Mouse (Mus musculus) embryonic facial prominence, embryonic 12.5 days (tissue): Measurements from ENCODE around the gene Mxra7. TPM values are rescaled to one million over a fixed set of nuclear protein-coding genes. Genes with fewer than 3 reads are reported as not detected.

ENCODE experiments used
- ATAC-seq: fragments of 200-750 bp; cut with Nextera tagmentation; 2 replicates; pipeline ENCODE4 v1.8.0; 2017; ENCODE audit not compliant: insufficient number of reproducible peaks, insufficient read depth, low FRiP score, low TSS enrichment
- H3K27ac ChIP-seq: fragments of 300-500 bp; sonication (generic); 2 replicates; pipeline ENCODE4 v1.5.1; 2016; ENCODE audit warnings: mild to moderate bottlenecking
- H3K27me3 ChIP-seq: fragments of 300-500 bp; sonication (generic); 2 replicates; pipeline ENCODE4 v1.6.1; 2016; ENCODE audit warnings: mild to moderate bottlenecking, moderate library complexity
- H3K36me3 ChIP-seq: fragments of 300-500 bp; sonication (generic); 2 replicates; pipeline ENCODE4 v1.6.1; 2016; ENCODE audit warnings: mild to moderate bottlenecking
- H3K4me1 ChIP-seq: fragments of 300-500 bp; sonication (generic); 2 replicates; pipeline ENCODE4 v1.6.1; 2016
- H3K4me2 ChIP-seq: fragments of 300-500 bp; sonication (generic); replicated peaks from 2 replicates; pipeline ENCODE4 v1.6.1; 2016; ENCODE audit warnings: mild to moderate bottlenecking, moderate library complexity
- H3K4me3 ChIP-seq: fragments of 300-500 bp; sonication (generic); 2 replicates; pipeline ENCODE4 v1.5.1; 2016; ENCODE audit warnings: mild to moderate bottlenecking
- H3K9ac ChIP-seq: fragments of 300-500 bp; sonication (generic); 2 replicates; pipeline ENCODE4 v1.6.1; 2016; ENCODE audit warnings: mild to moderate bottlenecking, moderate library complexity
- H3K9me3 ChIP-seq: fragments of 300-500 bp; sonication (generic); 2 replicates; pipeline ENCODE4 v1.6.1; 2016; ENCODE audit warnings: mild to moderate bottlenecking, moderate library complexity
- WGBS: fragments of 180-500 bp; shearing (Covaris S2); methylation state at CpG from one replicate; pipeline ENCODE4 v1.1.7; 2016; 5-methylcytosine and 5-hydroxymethylcytosine counted together
- polyA plus RNA-seq: library from polyadenylated mRNA; unstranded; fragments of >200 nt; fragmentation: Nextera tagmentation; extraction: Ambion mirVana; gene quantifications from 2 replicates; pipeline ENCODE4 v1.2.1, GENCODE M21; 2016

Gene Mxra7
- polyA plus RNA-seq, 1 experiment from 2014 or later, result 34.1 TPM

DNA sequence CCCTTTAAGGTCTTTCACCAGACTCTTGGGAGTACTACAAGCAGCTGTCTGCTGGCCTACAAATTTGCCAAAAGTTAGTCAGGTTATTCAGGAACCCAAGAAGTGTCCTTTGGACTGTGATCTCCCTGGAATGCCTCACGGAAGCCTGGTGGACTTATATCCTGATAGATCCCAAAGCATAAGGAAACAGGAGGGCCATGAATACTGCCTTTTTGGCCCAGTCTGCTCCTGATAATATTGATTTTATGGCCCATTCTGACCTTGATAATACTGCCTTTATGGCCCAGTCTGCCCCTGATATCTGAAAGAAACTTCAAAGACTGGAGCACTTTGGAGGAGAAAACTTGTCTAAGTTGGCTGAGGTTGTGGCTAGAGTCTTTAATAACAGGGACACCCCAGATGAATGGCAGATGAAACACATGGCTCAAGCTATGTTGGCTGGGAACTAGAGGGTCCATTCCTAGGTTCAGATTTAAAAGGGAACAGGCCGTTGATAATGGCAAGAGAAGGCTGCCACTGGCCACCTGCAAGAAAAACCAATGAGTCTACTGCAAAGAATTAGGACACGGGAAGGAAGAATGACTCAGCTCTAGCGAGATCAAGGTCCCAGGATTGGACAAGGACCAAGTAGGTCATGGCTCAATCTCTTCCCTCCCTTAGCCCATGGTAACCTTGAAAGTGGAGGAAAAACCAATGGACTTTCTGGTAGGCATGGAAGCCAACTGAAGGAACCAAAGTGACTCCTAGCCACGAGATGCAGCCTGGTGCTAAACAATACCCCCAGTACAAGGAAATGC, 74.0 kb downstream of the Mxra7 start:
- Histone ChIP-seq H3K4me1 (no peaks in the 10 kb centered on the region), H3K36me3 (no peaks in the 10 kb centered on the region), H3K4me2 (no peak overlapping the region), H3K9ac (no peak overlapping the region), H3K27me3 (no peaks in the 10 kb centered on the region), H3K4me3 (no peak overlapping the region), H3K27ac (no peak overlapping the region), H3K9me3 (no peaks in the 10 kb centered on the region)
- ATAC-seq, result no peak
- 84% methylated on average over 5 of the region's 5 CpGs for WGBS

Other genes with a start within 250 kb of the Mxra7 start
- 19.9 and 26.4 TPM in 2 replicates for gene Ube2o, start 246.6 kb downstream of the Mxra7 start, polyA plus RNA-seq
- gene Aanat, start 241.6 kb downstream of the Mxra7 start, polyA plus RNA-seq, result not detected in 2 replicates
- 4.5 and 4.7 TPM in 2 replicates for gene Rhbdf2, start 201.0 kb downstream of the Mxra7 start, polyA plus RNA-seq
- 0.59 and 0.86 TPM in 2 replicates for gene Prcd, start 174.5 kb downstream of the Mxra7 start, polyA plus RNA-seq
- 6.4 and 7.1 TPM in 2 replicates for gene Cygb, start 173.7 kb downstream of the Mxra7 start, polyA plus RNA-seq
- gene St6galnac1, start 52.5 kb downstream of the Mxra7 start, polyA plus RNA-seq, result not detected in 2 replicates
- gene Mettl23, start 15.2 kb upstream of the Mxra7 start, polyA plus RNA-seq, result 63.7 and 71.2 TPM in 2 replicates
- 79.2 and 80.5 TPM in 2 replicates for gene Jmjd6, start 15.4 kb upstream of the Mxra7 start, polyA plus RNA-seq
- gene Mfsd11, start 24.4 kb upstream of the Mxra7 start, polyA plus RNA-seq, result 47.8 and 51.2 TPM in 2 replicates
- 915 and 968 TPM in 2 replicates for gene Srsf2, start 25.0 kb upstream of the Mxra7 start, polyA plus RNA-seq
- 3.8 and 4.4 TPM in 2 replicates for gene Mgat5b, start 90.8 kb upstream of the Mxra7 start, polyA plus RNA-seq